Mouse (Mus musculus) liver, embryonic 13.5 days (tissue): Measurements from ENCODE around the gene Cbwd1. TPM values are rescaled to one million over a fixed set of nuclear protein-coding genes. Genes with fewer than 3 reads are reported as not detected.

Experiments
- ATAC-seq: fragments of 200-750 bp; cut with Nextera tagmentation; 2 replicates; pipeline ENCODE4 v1.8.0; 2017; ENCODE audit warnings: low read depth, mild to moderate bottlenecking, moderate number of reproducible peaks, moderate library complexity
- DNase-seq: peaks from one replicate; pipeline ENCODE4 v3.0.0; 2022
- H3K27ac ChIP-seq: fragments of 300-500 bp; sonication (generic); 2 replicates; pipeline ENCODE4 v1.5.1; 2015; ENCODE audit warnings: moderate library complexity, mild to moderate bottlenecking, inconsistent platforms
- H3K27me3 ChIP-seq: fragments of 300-500 bp; sonication (generic); 2 replicates; pipeline ENCODE4 v1.6.1; 2015; ENCODE audit warnings: mild to moderate bottlenecking, inconsistent platforms
- H3K36me3 ChIP-seq: fragments of 300-500 bp; sonication (generic); 2 replicates; pipeline ENCODE4 v1.6.1; 2015; ENCODE audit warnings: mild to moderate bottlenecking, inconsistent platforms
- H3K4me1 ChIP-seq: fragments of 300-500 bp; sonication (generic); replicated peaks from 2 replicates; pipeline ENCODE4 v1.6.1; 2015; ENCODE audit warnings: inconsistent platforms
- H3K4me2 ChIP-seq: fragments of 300-500 bp; sonication (generic); 2 replicates; pipeline ENCODE4 v1.6.1; 2015; ENCODE audit warnings: inconsistent platforms, mild to moderate bottlenecking, moderate library complexity
- H3K4me3 ChIP-seq: fragments of 300-500 bp; sonication (generic); replicated peaks from 2 replicates; pipeline ENCODE4 v1.5.1; 2015; ENCODE audit warnings: mild to moderate bottlenecking, inconsistent platforms
- H3K9ac ChIP-seq: fragments of 300-500 bp; sonication (generic); 2 replicates; pipeline ENCODE4 v1.6.1; 2015; ENCODE audit warnings: mild to moderate bottlenecking, inconsistent platforms
- H3K9me3 ChIP-seq: fragments of 300-500 bp; sonication (generic); replicated peaks from 2 replicates; pipeline ENCODE4 v1.6.1; 2016; ENCODE audit warnings: inconsistent platforms
- WGBS: fragments of 180-500 bp; shearing (Covaris S2); methylation state at CpG from one replicate; pipeline ENCODE4 v1.1.7; 2015; ENCODE audit not compliant: insufficient replicate concordance; 5-methylcytosine and 5-hydroxymethylcytosine counted together
- polyA plus RNA-seq: library from polyadenylated mRNA; unstranded; fragments of >200 nt; fragmentation: Nextera tagmentation; extraction: Ambion mirVana; gene quantifications from 2 replicates; pipeline ENCODE4 v1.2.1, GENCODE M21; 2015

The Cbwd1 gene
- polyA plus RNA-seq: 13.5 and 14.8 TPM in 2 replicates

GRCm38 (mm10) chr19:24961172-24961962, at the start of gene Cbwd1:
Cbwd1 (minus strand) TSS chr19:24961610.
- H3K4me2 ChIP-seq: peak within 1 kb of the TSS; percentile 78
- peaks cover 3% of the 10 kb centered on the region for H3K36me3 ChIP-seq
- ATAC-seq (peak; percentile 100), DNase-seq (peak; percentile 99)
- under 1% methylated on average over 36 of the region's 36 CpGs for WGBS
- H3K27ac ChIP-seq: peak within 1 kb of the TSS; percentile 30; the same call in 1 of the 2 replicates
- H3K9ac ChIP-seq: peak within 1 kb of the TSS; percentile 81
- peaks cover 13% of the 10 kb centered on the region for H3K4me1 ChIP-seq
- H3K4me3 ChIP-seq: peak within 1 kb of the TSS; percentile 85
- no peaks in the 10 kb centered on the region for H3K27me3 ChIP-seq
- H3K9me3 ChIP-seq: no peaks in the 10 kb centered on the region

DNA sequence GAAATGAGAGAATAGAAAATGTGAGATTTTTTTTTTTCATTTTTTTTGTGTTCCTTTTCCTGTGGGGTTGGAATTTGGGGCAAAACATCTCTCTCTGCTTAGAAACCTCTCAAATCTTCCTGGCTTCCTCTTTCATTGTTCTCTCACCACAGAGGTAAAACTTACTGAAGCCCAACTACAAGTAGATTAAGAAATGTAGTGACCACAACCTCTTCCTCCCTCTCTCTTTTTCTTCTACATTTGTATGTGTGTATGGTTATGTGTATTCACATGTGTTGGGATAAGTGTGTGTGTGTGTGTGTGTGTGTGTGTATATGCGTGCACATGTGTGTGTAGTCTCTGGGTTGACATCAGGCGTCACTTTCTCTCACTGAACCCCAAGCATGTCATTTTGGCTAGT, 47.1 kb upstream of the Cbwd1 start:
- no peak overlapping the region for H3K9ac ChIP-seq
- 61% methylated on average over 2 of the region's 2 CpGs for WGBS

GRCm38 (mm10) chr19:25006686-25007085, 45.3 kb upstream of the Cbwd1 start:
- Histone ChIP-seq H3K27ac (no peak overlapping the region), H3K4me2 (no peak overlapping the region), H3K36me3 (no peaks in the 10 kb centered on the region), H3K9me3 (no peaks in the 10 kb centered on the region), H3K4me3 (no peak overlapping the region), H3K9ac (no peak overlapping the region), H3K27me3 (no peaks in the 10 kb centered on the region), H3K4me1 (peaks cover 38% of the 10 kb centered on the region)
- no peak for DNase-seq
- ATAC-seq: no peak
- WGBS: 53% methylated on average over 1 of the region's 1 CpGs

More for the DNA sequence above, 47.1 kb upstream of the Cbwd1 start:
- Histone ChIP-seq H3K27me3 (no peaks in the 10 kb centered on the region), H3K9me3 (no peaks in the 10 kb centered on the region), H3K27ac (no peak overlapping the region), H3K4me2 (no peak overlapping the region), H3K4me3 (no peak overlapping the region), H3K4me1 (peaks cover 24% of the 10 kb centered on the region), H3K36me3 (no peaks in the 10 kb centered on the region)
- DNase-seq (no peak), ATAC-seq (no peak)

DNA sequence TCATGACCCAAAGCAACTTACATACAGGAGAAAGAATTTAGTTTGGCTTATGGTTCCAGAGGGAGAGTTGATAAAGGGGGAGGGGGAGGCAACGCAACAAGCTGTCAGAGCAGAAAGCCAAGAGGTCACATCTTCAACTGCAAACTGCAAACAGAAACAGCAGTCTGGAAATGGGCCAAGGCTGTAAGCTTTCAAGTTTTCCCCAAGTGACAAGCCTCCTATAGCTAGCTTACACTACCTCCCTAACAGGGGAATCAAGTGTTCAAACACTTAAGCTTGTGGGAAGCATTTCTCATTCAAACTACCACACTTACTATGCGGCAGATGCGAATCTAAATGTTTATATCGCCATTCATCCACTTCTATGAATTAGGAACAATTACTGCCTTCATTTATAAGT, 42.4 kb upstream of the Cbwd1 start:
- H3K4me2 ChIP-seq: no peak overlapping the region
- no peak overlapping the region for H3K27ac ChIP-seq
- no peaks in the 10 kb centered on the region for H3K27me3 ChIP-seq
- no peak overlapping the region for H3K9ac ChIP-seq
- no peaks in the 10 kb centered on the region for H3K9me3 ChIP-seq
- no peak for DNase-seq
- no peak for ATAC-seq
- no peaks in the 10 kb centered on the region for H3K36me3 ChIP-seq
- H3K4me1 ChIP-seq: peaks cover 55% of the 10 kb centered on the region
- 59% methylated on average over 4 of the region's 4 CpGs for whole genome bisulfite sequencing
- no peak overlapping the region for H3K4me3 ChIP-seq

DNA sequence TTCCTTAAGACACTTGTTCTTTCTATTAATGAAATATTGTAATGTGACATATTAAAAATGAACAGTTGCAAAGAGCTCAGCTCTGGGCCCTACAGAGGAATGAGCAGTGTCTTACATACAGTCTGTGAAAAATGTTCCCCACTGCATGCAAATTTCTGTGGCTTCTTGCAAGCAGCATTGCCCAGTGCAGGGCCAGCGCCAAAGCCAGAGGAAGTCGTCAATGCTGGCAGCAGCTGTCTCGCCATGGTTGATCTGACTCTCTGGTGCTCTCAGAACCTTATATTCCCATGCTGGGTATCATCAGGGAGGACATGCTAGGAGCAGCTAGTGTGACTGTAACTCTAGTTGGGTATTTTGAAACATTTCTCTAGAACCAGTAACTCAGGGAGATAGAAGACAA, 41.4 kb upstream of the Cbwd1 start:
- DNase-seq (no peak), ATAC-seq (no peak)
- Histone ChIP-seq H3K36me3 (no peaks in the 10 kb centered on the region), H3K4me2 (no peak overlapping the region), H3K27me3 (no peaks in the 10 kb centered on the region), H3K9ac (no peak overlapping the region), H3K9me3 (no peaks in the 10 kb centered on the region), H3K4me1 (peaks cover 60% of the 10 kb centered on the region), H3K4me3 (no peak overlapping the region), H3K27ac (no peak overlapping the region)
- 37% methylated on average over 3 of the region's 3 CpGs for WGBS

- WGBS: 60% methylated on average over 6 of the region's 6 CpGs
- Histone ChIP-seq H3K4me1 (peaks cover 68% of the 10 kb centered on the region), H3K27me3 (no peaks in the 10 kb centered on the region), H3K9ac (no peak overlapping the region), H3K27ac (no peak overlapping the region), H3K9me3 (no peaks in the 10 kb centered on the region), H3K4me2 (peak overlapping the region; percentile 87), H3K4me3 (0 out of 2 replicates have a peak overlapping the region, but pooled peaks have one; percentile 76), H3K36me3 (no peaks in the 10 kb centered on the region)
- DNase-seq (no peak), ATAC-seq (no peak)
These were observed 40.6 kb upstream of the Cbwd1 start for GRCm38 (mm10) chr19:25002032-25002431.

DNA sequence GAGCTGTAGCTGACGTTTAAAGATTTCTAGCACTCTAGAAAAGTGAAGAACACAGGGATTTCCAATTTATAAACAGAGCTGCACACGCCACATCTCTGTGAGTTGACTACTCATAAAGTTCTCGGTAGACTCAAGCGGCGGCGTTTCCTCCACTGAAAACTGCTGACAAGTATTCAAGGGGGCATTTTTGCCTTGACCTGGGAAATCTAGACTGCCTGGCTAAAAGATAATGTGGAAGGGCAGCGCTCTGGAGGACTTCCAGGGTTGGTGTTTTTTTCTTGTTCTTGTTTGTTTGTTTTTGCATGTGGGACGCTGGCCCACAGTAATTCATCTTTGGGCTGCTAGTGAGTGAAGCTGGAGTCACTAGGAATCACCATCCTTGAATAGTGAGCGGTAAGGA, 38.7 kb upstream of the Cbwd1 start:
- ATAC-seq: no peak

DNA sequence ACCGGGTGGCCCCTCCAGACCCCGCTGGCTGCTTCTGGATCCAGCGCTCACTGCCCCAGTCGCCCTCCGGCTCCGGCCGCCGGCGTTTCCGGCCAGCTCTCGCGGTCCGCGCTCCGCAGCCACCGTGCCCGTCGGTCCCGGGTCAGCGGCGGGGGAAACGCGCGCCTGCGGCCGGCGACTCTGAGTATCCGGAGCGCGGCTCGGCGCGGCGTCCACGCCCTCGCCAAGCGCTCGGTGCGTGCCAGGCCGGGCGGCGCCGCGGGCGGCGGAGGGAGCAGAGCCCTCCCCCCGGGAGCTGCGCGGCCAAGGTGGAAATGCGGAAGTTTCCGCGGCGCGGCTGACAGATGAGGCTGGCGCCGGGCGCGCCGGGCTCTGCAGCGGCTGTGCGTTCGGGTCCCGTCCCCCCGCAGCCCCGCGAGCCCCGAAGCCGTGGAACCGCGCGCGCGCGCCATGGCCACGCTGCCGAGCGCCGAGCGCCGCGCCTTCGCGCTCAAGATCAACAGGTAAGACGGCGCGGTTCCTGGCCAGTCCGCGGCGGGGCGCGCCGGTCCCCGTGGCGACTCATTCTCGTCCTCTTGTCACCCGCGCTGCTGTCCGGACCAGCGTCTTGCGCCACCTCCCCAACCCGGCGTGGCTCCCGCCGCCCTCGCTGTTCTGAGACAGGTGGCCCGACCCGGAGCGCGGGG, 37.9 kb upstream of the Cbwd1 start, which contains the start of gene Dock8:
Dock8 (plus strand) TSS at position 334 of the 686 bp plus-strand sequence.
- Histone ChIP-seq H3K27ac (peak within 1 kb of the TSS; percentile 82), H3K9ac (peak within 1 kb of the TSS; percentile 82), H3K4me1 (peaks cover 65% of the 10 kb centered on the region), H3K36me3 (no peaks in the 10 kb centered on the region), H3K4me3 (peak within 1 kb of the TSS; percentile 76), H3K27me3 (no peaks in the 10 kb centered on the region), H3K4me2 (peak within 1 kb of the TSS; percentile 87), H3K9me3 (no peaks in the 10 kb centered on the region)
- WGBS: under 1% methylated on average over 98 of the region's 109 CpGs
- peak; percentile 57 for DNase-seq
- peak; percentile 90 for ATAC-seq

More for the DNA sequence above, 38.7 kb upstream of the Cbwd1 start:
- Histone ChIP-seq H3K27me3 (no peaks in the 10 kb centered on the region), H3K9me3 (no peaks in the 10 kb centered on the region), H3K36me3 (no peaks in the 10 kb centered on the region), H3K9ac (peak overlapping the region; percentile 82), H3K27ac (peak overlapping the region; percentile 82), H3K4me2 (peak overlapping the region; percentile 87), H3K4me3 (peak overlapping the region; percentile 76), H3K4me1 (peaks cover 64% of the 10 kb centered on the region)
- WGBS: 3% methylated on average over 9 of the region's 9 CpGs
- no peak for DNase-seq

DNA sequence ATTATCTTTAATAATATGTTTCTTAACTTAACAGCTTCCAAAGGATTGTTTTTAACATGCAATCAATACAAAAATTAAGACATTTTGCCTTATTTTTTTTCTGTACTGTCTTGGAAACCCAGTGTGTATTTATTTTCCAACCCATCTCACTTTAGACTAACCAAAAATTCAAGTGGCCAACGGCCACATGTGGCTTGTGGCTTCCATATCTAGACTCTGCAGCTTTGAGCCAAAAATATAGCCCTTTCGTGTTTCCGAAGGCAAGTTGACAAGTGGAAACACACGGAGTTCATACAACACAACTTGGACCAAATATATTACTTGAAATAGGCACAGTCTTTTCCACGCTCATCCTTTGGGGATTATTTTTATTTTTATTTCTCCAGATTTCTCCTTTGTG, 37.2 kb upstream of the Cbwd1 start:
- 11% methylated on average over 5 of the region's 5 CpGs for WGBS
- Histone ChIP-seq H3K27me3 (no peaks in the 10 kb centered on the region), H3K4me2 (peak overlapping the region; percentile 87), H3K36me3 (no peaks in the 10 kb centered on the region), H3K4me1 (peaks cover 57% of the 10 kb centered on the region), H3K9ac (peak overlapping the region; percentile 82; the same call in 1 of the 2 replicates), H3K9me3 (no peaks in the 10 kb centered on the region), H3K4me3 (peak overlapping the region; percentile 76), H3K27ac (peak overlapping the region; percentile 82)
- no peak for ATAC-seq
- DNase-seq: no peak

GRCm38 (mm10) chr19:24996815-24997704, 35.6 kb upstream of the Cbwd1 start:
- 32% methylated on average over 12 of the region's 12 CpGs for WGBS
- H3K4me1 ChIP-seq: peaks cover 45% of the 10 kb centered on the region
- H3K4me2 ChIP-seq: no peak overlapping the region
- H3K36me3 ChIP-seq: no peaks in the 10 kb centered on the region
- no peak overlapping the region for H3K9ac ChIP-seq
- ATAC-seq (no peak), DNase-seq (no peak)
- peak overlapping the region; percentile 30; the same call in 1 of the 2 replicates for H3K27ac ChIP-seq
- H3K27me3 ChIP-seq: no peaks in the 10 kb centered on the region
- no peaks in the 10 kb centered on the region for H3K9me3 ChIP-seq
- no peak overlapping the region for H3K4me3 ChIP-seq

GRCm38 (mm10) chr19:24994900-24995299, 33.5 kb upstream of the Cbwd1 start:
- Histone ChIP-seq H3K4me1 (peaks cover 41% of the 10 kb centered on the region), H3K27ac (no peak overlapping the region), H3K9me3 (no peaks in the 10 kb centered on the region), H3K36me3 (no peaks in the 10 kb centered on the region), H3K4me2 (no peak overlapping the region), H3K27me3 (no peaks in the 10 kb centered on the region), H3K4me3 (no peak overlapping the region), H3K9ac (no peak overlapping the region)
- ATAC-seq: no peak
- DNase-seq: no peak
- WGBS: 20% methylated on average over 8 of the region's 8 CpGs
